Mouse (Mus musculus): Measurements from ENCODE around the gene Hspa12b.

Hspa12b gene

DNA sequence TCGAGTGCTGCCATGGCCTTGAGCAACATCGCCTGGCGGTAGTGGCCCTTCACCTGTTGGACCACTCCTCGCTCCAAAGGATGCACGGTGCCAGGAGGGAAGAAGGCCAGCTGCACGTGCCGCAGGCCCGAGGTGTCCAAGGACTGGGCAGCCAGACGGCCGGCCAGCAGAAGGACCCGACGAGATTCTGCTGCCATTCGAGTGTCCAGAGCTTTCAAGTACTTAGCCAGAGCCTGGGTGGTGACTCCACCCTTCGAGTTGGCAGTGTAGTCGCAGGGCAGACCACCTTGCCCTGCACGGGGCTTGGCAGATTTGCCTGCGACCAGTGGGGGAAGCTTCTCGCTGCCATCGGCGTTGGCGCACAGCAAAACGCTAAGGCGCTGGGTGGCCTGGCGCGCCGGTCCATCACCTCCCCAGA lies 51.8 kb downstream of the Hspa12b start:
- no peak for DNase-seq (ENCODE audit: low read depth in 2 of 2, low spot score in 2 of 2)

DNA sequence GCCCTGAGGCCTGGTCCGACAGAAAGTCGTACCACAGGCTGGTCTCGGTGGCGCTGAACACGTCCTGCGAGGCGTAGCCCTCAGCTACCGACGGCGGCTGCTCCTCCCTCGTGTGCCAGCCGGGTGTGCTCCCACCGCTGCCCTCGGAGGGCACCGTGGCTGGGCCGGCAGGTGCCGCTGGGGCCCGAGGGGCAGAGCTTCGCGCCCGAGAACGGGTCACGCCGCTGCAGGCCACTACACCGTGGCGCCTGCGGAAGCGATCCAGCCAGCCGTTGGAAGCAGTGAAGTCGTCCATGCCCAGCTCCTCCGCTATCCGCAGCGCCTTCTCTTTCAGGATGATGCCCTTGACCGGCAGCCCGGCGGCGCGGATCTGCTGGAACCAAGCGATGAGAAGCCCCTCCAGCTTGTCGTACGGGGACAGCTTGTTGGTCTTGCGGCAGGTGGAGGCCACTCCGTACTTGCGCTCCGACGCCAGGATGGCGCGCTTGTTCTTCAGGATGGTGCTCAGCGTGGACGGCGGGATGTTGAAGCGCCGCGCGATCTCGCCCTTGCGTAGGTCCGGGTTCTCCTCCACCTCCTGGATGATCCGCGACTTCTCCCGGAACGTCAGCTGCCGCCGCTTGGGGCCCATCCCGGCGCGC lies 52.3 kb downstream of the Hspa12b start:
- peak in 1 of 2 experiments; percentile 32 for DNase-seq (ENCODE audit: low read depth in 2 of 2, low spot score in 2 of 2)

DNA sequence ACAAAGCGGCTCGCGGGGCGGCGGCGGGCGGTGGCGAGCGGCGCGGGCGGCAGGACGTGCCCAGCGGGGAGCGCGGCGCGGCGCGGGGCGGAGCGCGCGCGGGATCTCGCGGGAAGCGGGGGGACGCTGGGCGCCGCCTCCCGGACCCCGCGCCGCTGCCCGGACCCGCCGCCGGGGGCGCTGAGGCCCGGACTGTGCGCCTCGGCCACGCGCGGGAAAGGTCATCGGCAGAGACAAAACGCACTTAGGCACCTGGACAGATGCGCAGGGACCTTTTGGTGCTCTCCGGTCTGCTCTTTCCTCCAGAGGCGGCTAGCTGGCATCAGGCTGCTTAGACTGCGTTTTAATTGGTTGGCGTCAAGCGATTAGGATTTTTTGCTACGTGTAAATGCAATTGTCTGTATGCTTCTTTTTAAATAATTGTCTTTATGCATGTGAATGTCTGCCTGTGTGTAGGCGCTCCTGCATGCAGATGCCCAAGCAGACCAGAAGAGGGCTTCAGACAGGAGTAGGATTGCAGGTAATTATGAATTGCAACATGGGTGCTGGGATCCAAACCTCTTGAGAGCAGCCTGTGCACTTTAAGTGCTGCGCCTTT lies 53.0 kb downstream of the Hspa12b start, which contains the start of gene Cenpb:
Cenpb (minus strand) TSS at position 78 of the 598 bp plus-strand sequence.
- DNase-seq (ENCODE audit: low read depth in 2 of 2, low spot score in 2 of 2), result peak; percentile 52 to 58

DNA sequence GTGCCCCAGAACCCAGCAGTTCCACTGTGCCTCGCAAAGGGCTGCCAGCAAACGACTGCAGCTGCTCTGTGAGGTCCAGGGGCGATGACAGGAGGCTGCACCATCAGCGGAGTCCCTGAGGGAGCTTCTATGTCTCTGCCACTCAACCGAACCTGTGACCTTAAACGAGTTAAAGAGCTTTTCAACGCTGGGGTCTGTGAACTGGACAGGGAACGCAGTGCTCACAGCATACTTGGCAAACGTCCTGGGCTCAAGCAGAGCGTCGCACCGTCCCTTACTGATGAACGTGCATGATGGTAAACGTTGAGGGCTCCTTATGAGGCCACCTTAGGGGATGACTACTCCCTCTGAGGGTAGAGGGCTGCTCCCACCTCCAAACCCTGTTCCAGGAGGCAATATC lies 59.3 kb downstream of the Hspa12b start:
- no peak for DNase-seq (ENCODE audit: low read depth in 2 of 2, low spot score in 2 of 2)

DNA sequence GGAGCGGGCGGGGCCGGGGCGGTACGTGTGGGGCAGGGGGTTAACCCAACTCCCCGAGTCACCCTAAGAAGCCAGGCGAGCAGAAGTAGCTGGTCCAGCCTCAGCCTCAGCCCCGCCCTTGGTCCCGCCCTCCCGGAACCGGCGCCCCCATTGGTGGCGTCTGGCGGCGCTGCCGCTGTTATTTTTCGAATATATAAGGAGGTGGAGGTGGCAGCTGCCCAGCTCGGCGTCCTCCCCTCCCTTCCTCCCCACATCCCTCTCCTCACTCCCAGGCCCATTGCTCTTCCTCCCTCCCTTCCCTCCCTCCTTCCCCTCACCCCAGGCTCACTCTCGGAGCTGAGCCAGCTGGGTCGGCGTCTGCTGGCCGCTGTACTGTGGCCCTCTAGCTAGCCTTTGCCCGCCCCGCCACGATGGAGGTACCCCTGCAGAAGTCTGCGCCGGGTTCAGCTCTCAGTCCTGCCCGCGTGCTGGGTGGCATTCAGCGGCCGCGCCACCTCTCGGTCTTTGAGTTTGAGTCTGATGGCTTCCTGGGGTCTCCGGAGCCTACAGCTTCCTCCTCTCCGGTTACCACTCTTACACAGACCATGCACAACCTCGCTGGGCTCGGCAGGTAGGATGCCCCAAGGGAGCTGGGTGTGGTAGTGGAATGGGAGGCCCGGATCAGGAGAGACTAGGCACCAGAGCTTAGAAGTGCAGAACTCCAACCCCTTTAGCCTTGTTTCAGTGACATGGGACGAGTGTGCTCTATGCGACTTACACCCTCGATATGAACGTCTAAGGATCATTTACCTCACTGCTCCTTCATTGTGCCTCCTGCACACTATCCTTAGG lies 59.9 kb downstream of the Hspa12b start, which contains the start of the genes Cdc25b and Spef1:
Cdc25b (plus strand) TSS at position 179 of the 831 bp plus-strand sequence.
Spef1 (minus strand) TSS at position 512 of the 831 bp plus-strand sequence.
- peak; percentile 67 to 82 for DNase-seq (ENCODE audit: low read depth in 2 of 2, low spot score in 2 of 2)

DNA sequence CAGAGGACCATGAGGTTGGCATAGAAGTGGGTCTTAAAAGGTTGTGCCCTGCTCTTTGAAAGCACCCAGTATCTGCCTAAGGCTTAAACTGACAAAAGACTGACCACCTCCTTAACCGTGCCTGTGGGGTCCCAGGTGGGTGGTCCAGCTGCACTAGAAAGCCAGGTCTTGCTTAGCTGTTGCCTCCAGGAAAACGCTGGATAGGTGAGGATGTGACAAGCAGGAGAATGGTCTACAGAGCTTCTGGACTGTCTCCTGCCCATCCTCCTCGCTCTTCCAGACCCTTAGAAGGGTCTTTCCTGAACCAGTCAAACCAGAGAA lies 60.5 kb downstream of the Hspa12b start:
- DNase-seq (ENCODE audit: low read depth in 2 of 2, low spot score in 2 of 2), result no peak

DNA sequence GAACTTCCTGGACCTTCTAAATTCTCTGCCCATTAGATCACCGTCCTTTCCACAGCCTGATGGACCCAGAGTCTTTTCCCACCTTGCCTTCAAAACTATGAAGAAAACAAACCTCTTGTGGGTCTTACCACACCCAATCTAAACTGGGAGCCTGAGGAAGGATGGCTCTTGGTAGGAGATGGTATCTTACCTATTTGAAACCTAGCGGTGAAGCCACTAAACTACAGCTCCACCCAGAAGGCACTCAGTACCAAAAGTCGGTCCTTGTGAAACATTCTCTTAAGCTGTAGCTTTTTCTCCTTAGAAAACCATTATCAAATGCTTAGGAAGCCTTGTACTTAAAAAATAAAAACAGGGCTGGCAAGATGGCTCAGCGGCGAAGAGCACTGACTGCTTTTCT lies 61.2 kb downstream of the Hspa12b start:
- no peak for DNase-seq (ENCODE audit: low read depth in 2 of 2, low spot score in 2 of 2)

DNA sequence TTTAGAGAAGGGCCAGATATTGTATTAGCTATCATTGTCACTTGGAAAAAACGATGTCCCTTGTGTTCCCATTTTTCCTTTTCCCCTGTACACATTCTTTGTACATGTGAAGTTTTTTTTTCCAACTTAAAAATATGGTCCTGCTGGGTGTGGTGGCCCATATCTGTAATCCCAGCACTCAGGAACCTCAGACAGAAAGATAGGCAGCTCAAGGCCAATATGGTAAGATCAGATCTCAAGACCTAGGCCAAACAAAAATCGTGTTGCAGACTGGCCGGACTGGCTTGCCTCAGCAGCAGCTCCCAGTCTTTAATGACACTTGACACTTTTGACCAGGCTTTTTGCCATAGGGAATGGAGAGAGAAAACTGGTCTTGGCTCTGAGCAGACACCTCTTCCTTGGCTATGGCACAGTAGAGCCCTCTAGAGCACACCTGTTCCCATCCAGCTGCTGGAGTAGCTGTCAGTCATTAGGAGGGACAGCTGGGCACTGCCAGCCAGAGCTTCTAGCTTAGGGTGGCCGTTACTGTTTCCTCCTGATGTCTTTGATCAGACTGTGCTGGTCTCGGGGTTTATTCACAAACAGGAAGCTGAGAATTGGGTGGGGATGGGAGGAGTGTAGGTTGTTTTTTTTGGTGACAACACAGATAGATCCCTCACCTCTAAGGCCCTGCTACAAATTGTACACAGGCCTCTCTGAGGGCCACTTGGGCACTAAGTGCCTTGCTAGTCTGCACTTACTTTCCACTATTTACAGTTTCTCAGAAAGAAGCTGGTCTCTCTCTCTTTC lies 62.6 kb downstream of the Hspa12b start:
- DNase-seq (ENCODE audit: low read depth in 2 of 2, low spot score in 2 of 2), result no peak

DNA sequence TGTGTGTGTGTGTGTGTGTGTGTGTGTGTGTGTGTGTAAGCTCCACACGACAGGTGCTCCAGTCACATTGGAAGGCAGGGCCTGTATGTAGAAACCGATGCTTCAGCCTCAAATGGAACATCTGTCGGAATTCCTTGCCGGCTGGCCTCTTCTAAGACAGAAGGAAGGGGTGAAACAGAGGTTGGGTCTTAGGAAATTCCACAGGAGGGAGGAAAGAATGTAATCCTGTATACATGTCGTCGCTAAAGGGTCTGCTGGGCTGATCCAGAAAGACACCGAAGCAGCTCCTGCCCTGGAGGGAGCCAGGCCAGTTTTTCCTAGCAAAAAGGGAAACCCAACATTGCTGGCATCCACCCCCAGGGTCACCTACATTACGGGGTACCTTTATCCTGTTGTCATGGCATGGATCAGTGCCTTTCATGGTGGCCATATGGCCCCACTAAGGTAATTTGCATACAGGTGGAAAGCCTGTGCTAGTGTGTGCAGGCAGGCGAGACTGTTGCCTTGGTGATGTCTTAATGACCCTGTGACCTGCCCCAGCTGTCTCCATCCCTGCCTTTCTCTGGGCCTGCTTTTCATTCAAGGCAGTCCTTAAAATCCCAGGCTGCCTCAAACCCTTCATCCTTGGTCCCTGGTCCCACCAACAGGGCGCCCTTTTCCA lies 63.4 kb downstream of the Hspa12b start:
- no peak for DNase-seq (ENCODE audit: low read depth in 2 of 2, low spot score in 2 of 2)

DNA sequence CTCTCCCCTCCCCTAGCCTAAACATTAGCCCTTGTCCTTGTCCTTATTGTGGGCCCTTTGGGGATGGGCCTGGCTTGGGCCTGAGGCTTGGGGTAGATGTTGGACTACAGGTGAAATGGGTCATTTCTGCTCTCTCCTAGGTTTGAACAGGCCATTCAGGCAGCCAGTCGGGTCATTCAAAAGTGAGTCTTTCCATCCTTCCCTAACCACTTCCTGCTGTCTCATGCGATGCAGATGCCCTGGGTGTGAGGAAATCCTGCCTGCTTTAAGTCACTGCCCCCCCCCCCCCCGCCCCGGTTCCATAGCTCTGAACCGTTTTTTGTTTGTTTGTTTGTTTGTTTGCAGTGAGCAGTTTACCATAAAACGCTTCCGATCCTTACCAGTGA lies 63.9 kb downstream of the Hspa12b start:
- DNase-seq (ENCODE audit: low read depth in 2 of 2, low spot score in 2 of 2), result no peak

Measured in CD8-positive naive resting alpha-beta T cell, adult 2 months (primary cell).